Mouse (Mus musculus): ENCODE data around the gene Pou6f1. TPM values are rescaled to one million over a fixed set of nuclear protein-coding genes. Genes with fewer than 3 reads are reported as not detected.
"Not testable (repeated sequence)": the region's sequence is repeated elsewhere in the genome, so short reads cannot be mapped to it uniquely, and the experiment has no call there.

The Pou6f1 gene
- polyA plus RNA-seq, 1 experiment from 2014 or later = 5.4 TPM

GRCm38 (mm10) chr15:100614996-100615824, 15.4 kb upstream of the Pou6f1 start, which contains the start of gene Dazap2:
TSS of gene Dazap2 (plus strand) at chr15:100615349.
- H3K36me3 ChIP-seq (replicated peaks) = peaks cover 34% of the 10 kb centered on the region
- H3K4me3 ChIP-seq = peak within 1 kb of the TSS; percentile 91
- H3K9me3 ChIP-seq = no peaks in the 10 kb centered on the region
- peak within 1 kb of the TSS; percentile 96 for H3K27ac ChIP-seq (replicated peaks)
- H3K4me1 ChIP-seq = peaks cover 27% of the 10 kb centered on the region
- DNase-seq (ENCODE audit: low spot score) = peak; percentile 100
- WGBS = under 1% methylated on average over 99 of the region's 99 CpGs
- peaks cover 23% of the 10 kb centered on the region for H3K27me3 ChIP-seq (replicated peaks; ENCODE audit: low read depth, poor library complexity, severe bottlenecking)

GRCm38 (mm10) chr15:100614218-100614995, 14.6 kb upstream of the Pou6f1 start:
- no peak for DNase-seq (ENCODE audit: low spot score)
- Histone ChIP-seq H3K9me3 (no peaks in the 10 kb centered on the region), H3K27ac (replicated peaks) (peak overlapping the region; percentile 96), H3K4me3 (peak overlapping the region; percentile 91), H3K36me3 (replicated peaks) (peaks cover 26% of the 10 kb centered on the region), H3K4me1 (peaks cover 27% of the 10 kb centered on the region), H3K27me3 (replicated peaks; ENCODE audit: low read depth, poor library complexity, severe bottlenecking) (peaks cover 31% of the 10 kb centered on the region)
- WGBS = 12% methylated on average over 43 of the region's 43 CpGs

- peak overlapping the region; percentile 37 for H3K4me3 ChIP-seq
- no peak overlapping the region for H3K27ac ChIP-seq (replicated peaks)
- peak; percentile 84 for DNase-seq (ENCODE audit: low spot score)
- H3K36me3 ChIP-seq (replicated peaks) = peaks cover 18% of the 10 kb centered on the region
- WGBS = 9% methylated on average over 16 of the region's 16 CpGs
- peaks cover 27% of the 10 kb centered on the region for H3K4me1 ChIP-seq
- no peaks in the 10 kb centered on the region for H3K9me3 ChIP-seq
- H3K27me3 ChIP-seq (replicated peaks; ENCODE audit: low read depth, poor library complexity, severe bottlenecking) = peaks cover 32% of the 10 kb centered on the region
Measured at GRCm38 (mm10) chr15:100613584-100613983, 13.8 kb upstream of the Pou6f1 start.

GRCm38 (mm10) chr15:100612432-100612831, 12.6 kb upstream of the Pou6f1 start:
- DNase-seq (ENCODE audit: low spot score) = no peak
- WGBS = 60% methylated on average over 2 of the region's 2 CpGs
- H3K4me1 ChIP-seq = peaks cover 27% of the 10 kb centered on the region
- H3K4me3 ChIP-seq = no peak overlapping the region
- no peak overlapping the region for H3K27ac ChIP-seq (replicated peaks)
- peaks cover 32% of the 10 kb centered on the region for H3K27me3 ChIP-seq (replicated peaks; ENCODE audit: low read depth, poor library complexity, severe bottlenecking)
- H3K9me3 ChIP-seq = no peaks in the 10 kb centered on the region
- peaks cover 6% of the 10 kb centered on the region for H3K36me3 ChIP-seq (replicated peaks)

- H3K36me3 ChIP-seq (replicated peaks) = peaks cover 2% of the 10 kb centered on the region
- H3K27me3 ChIP-seq (replicated peaks; ENCODE audit: low read depth, poor library complexity, severe bottlenecking) = peaks cover 32% of the 10 kb centered on the region
- no peak overlapping the region for H3K4me3 ChIP-seq
- peaks cover 26% of the 10 kb centered on the region for H3K4me1 ChIP-seq
- WGBS = 85% methylated on average over 7 of the region's 7 CpGs
- H3K9me3 ChIP-seq = no peaks in the 10 kb centered on the region
- no peak overlapping the region for H3K27ac ChIP-seq (replicated peaks)
- DNase-seq (ENCODE audit: low spot score) = no peak
Measured at GRCm38 (mm10) chr15:100611951-100612350, 12.2 kb upstream of the Pou6f1 start.

GRCm38 (mm10) chr15:100606677-100607076, 6.9 kb upstream of the Pou6f1 start:
- DNase-seq (ENCODE audit: low spot score); H3K4me3 ChIP-seq; H3K36me3 ChIP-seq (replicated peaks); H3K9me3 ChIP-seq; H3K27ac ChIP-seq (replicated peaks): not testable (repeated sequence)
- Histone ChIP-seq H3K4me1 (peaks cover 13% of the 10 kb centered on the region), H3K27me3 (replicated peaks; ENCODE audit: low read depth, poor library complexity, severe bottlenecking) (peaks cover 61% of the 10 kb centered on the region)
- WGBS = 90% methylated on average over 8 of the region's 8 CpGs

- no peak for DNase-seq (ENCODE audit: low spot score)
- no peaks in the 10 kb centered on the region for H3K36me3 ChIP-seq (replicated peaks)
- 46% methylated on average over 3 of the region's 3 CpGs for WGBS
- no peak overlapping the region for H3K27ac ChIP-seq (replicated peaks)
- H3K4me3 ChIP-seq = no peak overlapping the region
- no peaks in the 10 kb centered on the region for H3K9me3 ChIP-seq
- H3K27me3 ChIP-seq (replicated peaks; ENCODE audit: low read depth, poor library complexity, severe bottlenecking) = peaks cover 89% of the 10 kb centered on the region
- peaks cover 40% of the 10 kb centered on the region for H3K4me1 ChIP-seq
Measured at GRCm38 (mm10) chr15:100601669-100602068, 1.9 kb upstream of the Pou6f1 start.

- Histone ChIP-seq H3K9me3 (no peaks in the 10 kb centered on the region), H3K4me1 (peaks cover 40% of the 10 kb centered on the region), H3K4me3 (peak overlapping the region; percentile 86), H3K27ac (replicated peaks) (no peak overlapping the region), H3K27me3 (replicated peaks; ENCODE audit: low read depth, poor library complexity, severe bottlenecking) (peaks cover 92% of the 10 kb centered on the region), H3K36me3 (replicated peaks) (no peaks in the 10 kb centered on the region)
- DNase-seq (ENCODE audit: low spot score) = peak; percentile 21
- 11% methylated on average over 21 of the region's 21 CpGs for WGBS
Measured at GRCm38 (mm10) chr15:100600696-100601272, 1.0 kb upstream of the Pou6f1 start.

- Histone ChIP-seq H3K27me3 (replicated peaks; ENCODE audit: low read depth, poor library complexity, severe bottlenecking) (peaks cover 86% of the 10 kb centered on the region), H3K4me3 (peak overlapping the region; percentile 86), H3K36me3 (replicated peaks) (no peaks in the 10 kb centered on the region), H3K27ac (replicated peaks) (peak overlapping the region; percentile 90), H3K9me3 (no peaks in the 10 kb centered on the region), H3K4me1 (peaks cover 37% of the 10 kb centered on the region)
- under 1% methylated on average over 35 of the region's 35 CpGs for WGBS
- peak; percentile 85 for DNase-seq (ENCODE audit: low spot score)
Measured at GRCm38 (mm10) chr15:100600047-100600695, 387 bp upstream of the Pou6f1 start.

- peak; percentile 44 for DNase-seq (ENCODE audit: low spot score)
- H3K27ac ChIP-seq (replicated peaks) = peak overlapping the region; percentile 90; the same call in 1 of the 2 replicates
- WGBS = 2% methylated on average over 12 of the region's 12 CpGs
Measured at GRCm38 (mm10) chr15:100598883-100599275, 905 bp downstream of the Pou6f1 start.

GRCm38 (mm10) chr15:100598287-100598882, 1.4 kb downstream of the Pou6f1 start:
- no peaks in the 10 kb centered on the region for H3K9me3 ChIP-seq
- H3K4me3 ChIP-seq = peak overlapping the region; percentile 86
- no peaks in the 10 kb centered on the region for H3K36me3 ChIP-seq (replicated peaks)
- peaks cover 68% of the 10 kb centered on the region for H3K27me3 ChIP-seq (replicated peaks; ENCODE audit: low read depth, poor library complexity, severe bottlenecking)
- DNase-seq (ENCODE audit: low spot score) = no peak
- peaks cover 27% of the 10 kb centered on the region for H3K4me1 ChIP-seq
- 31% methylated on average over 9 of the region's 9 CpGs for WGBS
- H3K27ac ChIP-seq (replicated peaks) = no peak overlapping the region

More at GRCm38 (mm10) chr15:100598883-100599275, 905 bp downstream of the Pou6f1 start:
- Histone ChIP-seq H3K36me3 (replicated peaks) (no peaks in the 10 kb centered on the region), H3K4me1 (peaks cover 27% of the 10 kb centered on the region), H3K9me3 (no peaks in the 10 kb centered on the region), H3K27me3 (replicated peaks; ENCODE audit: low read depth, poor library complexity, severe bottlenecking) (peaks cover 73% of the 10 kb centered on the region), H3K4me3 (peak overlapping the region; percentile 86)

Data from embryonic facial prominence, embryonic 10.5 days (tissue).